Mouse (Mus musculus): ENCODE results near the gene Aimp1. TPM values are rescaled to one million over a fixed set of nuclear protein-coding genes. Genes with fewer than 3 reads are reported as not detected.

The Aimp1 gene
- polyA plus RNA-seq, 1 experiment from 2014 or later: 88.5 TPM

GRCm38 (mm10) chr3:132677494-132677893 is 6.7 kb downstream of the Aimp1 start:
- Histone ChIP-seq H3K36me3 (ENCODE audit: control insufficient read depth, insufficient read depth, low read length) (no peaks in the 10 kb centered on the region), H3K9ac (ENCODE audit: low read depth, low read length) (no peak overlapping the region), H3K4me2 (replicated peaks; ENCODE audit: low read depth, low read length) (no peak overlapping the region), H3K27ac (ENCODE audit: low read depth, low read length) (no peak overlapping the region), H3K27me3 (ENCODE audit: control insufficient read depth, insufficient read depth, low read length) (no peaks in the 10 kb centered on the region), H3K4me3 (ENCODE audit: low read depth, low read length) (no peak overlapping the region), H3K9me3 (ENCODE audit: control insufficient read depth, low read length) (no peaks in the 10 kb centered on the region), H3K4me1 (replicated peaks; ENCODE audit: control insufficient read depth, insufficient read depth, low read length) (no peaks in the 10 kb centered on the region)
- DNase-seq (ENCODE audit: low spot score) (no peak), ATAC-seq (ENCODE audit: low FRiP score) (no peak)
- WGBS: 83% methylated on average over 2 of the region's 2 CpGs

DNA sequence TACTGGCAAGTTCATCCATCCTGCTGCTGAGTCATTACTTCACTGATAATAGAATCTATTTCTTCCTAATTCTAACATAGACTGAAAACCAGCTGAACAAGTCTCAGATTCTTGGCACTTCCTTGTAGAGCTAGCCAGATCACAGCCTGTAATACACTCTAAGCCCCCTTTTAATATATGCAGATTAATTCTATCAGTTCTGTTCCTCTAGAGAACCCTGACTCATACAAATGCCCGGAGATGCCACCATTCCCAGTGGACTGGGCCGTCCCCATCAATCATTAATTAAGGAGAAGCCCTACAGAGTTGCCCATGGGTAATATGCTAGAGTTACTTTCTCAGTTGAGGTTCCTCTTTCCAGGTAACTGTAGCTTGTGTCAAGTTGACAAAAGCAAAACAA is 28.2 kb downstream of the Aimp1 start:
- H3K27ac ChIP-seq (ENCODE audit: low read depth, low read length): no peak overlapping the region
- H3K9ac ChIP-seq (ENCODE audit: low read depth, low read length): no peak overlapping the region
- no peak for DNase-seq (ENCODE audit: low spot score)
- H3K4me3 ChIP-seq (ENCODE audit: low read depth, low read length): no peak overlapping the region
- no peaks in the 10 kb centered on the region for H3K27me3 ChIP-seq (ENCODE audit: control insufficient read depth, insufficient read depth, low read length)
- H3K9me3 ChIP-seq (ENCODE audit: control insufficient read depth, low read length): no peaks in the 10 kb centered on the region
- H3K4me2 ChIP-seq (replicated peaks; ENCODE audit: low read depth, low read length): no peak overlapping the region
- 0 out of 2 replicates have a peak, but pooled peaks have one; percentile 35 for ATAC-seq (ENCODE audit: low FRiP score)
- H3K36me3 ChIP-seq (ENCODE audit: control insufficient read depth, insufficient read depth, low read length): no peaks in the 10 kb centered on the region
- WGBS: 85% methylated on average over 2 of the region's 2 CpGs
- H3K4me1 ChIP-seq (replicated peaks; ENCODE audit: control insufficient read depth, insufficient read depth, low read length): no peaks in the 10 kb centered on the region

- no peak overlapping the region for H3K9ac ChIP-seq (ENCODE audit: low read depth, low read length)
- WGBS: 90% methylated on average over 7 of the region's 7 CpGs
These were observed 30.2 kb downstream of the Aimp1 start for GRCm38 (mm10) chr3:132653959-132654358.

DNA sequence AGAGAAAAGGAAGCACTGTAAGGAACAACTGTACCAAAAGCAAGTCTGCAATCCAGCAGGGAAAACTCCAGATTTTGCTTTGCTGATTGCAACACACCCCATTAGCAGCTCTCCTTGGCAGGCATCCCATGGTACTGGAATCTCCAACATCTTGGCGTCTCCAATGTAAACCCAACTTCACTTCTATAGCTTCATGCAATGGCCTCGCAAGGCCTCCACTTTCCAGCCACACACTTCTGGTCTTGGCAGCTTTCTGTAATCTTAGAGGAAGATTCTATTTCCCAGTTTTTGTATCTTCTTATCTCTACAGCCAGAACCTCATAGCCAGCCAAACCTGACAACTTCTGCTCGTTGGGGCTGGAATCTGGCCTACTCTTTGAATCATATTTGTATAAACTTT is 32.4 kb downstream of the Aimp1 start:
- H3K9me3 ChIP-seq (ENCODE audit: control insufficient read depth, low read length): no peaks in the 10 kb centered on the region
- H3K27ac ChIP-seq (ENCODE audit: low read depth, low read length): no peak overlapping the region
- no peaks in the 10 kb centered on the region for H3K27me3 ChIP-seq (ENCODE audit: control insufficient read depth, insufficient read depth, low read length)
- H3K4me3 ChIP-seq (ENCODE audit: low read depth, low read length): no peak overlapping the region
- 92% methylated on average over 3 of the region's 3 CpGs for WGBS
- H3K4me2 ChIP-seq (replicated peaks; ENCODE audit: low read depth, low read length): no peak overlapping the region
- no peak for ATAC-seq (ENCODE audit: low FRiP score)
- no peak for DNase-seq (ENCODE audit: low spot score)
- no peaks in the 10 kb centered on the region for H3K4me1 ChIP-seq (replicated peaks; ENCODE audit: control insufficient read depth, insufficient read depth, low read length)
- no peak overlapping the region for H3K9ac ChIP-seq (ENCODE audit: low read depth, low read length)
- no peaks in the 10 kb centered on the region for H3K36me3 ChIP-seq (ENCODE audit: control insufficient read depth, insufficient read depth, low read length)

More at GRCm38 (mm10) chr3:132653959-132654358, 30.2 kb downstream of the Aimp1 start:
- Histone ChIP-seq H3K36me3 (ENCODE audit: control insufficient read depth, insufficient read depth, low read length) (no peaks in the 10 kb centered on the region), H3K4me1 (replicated peaks; ENCODE audit: control insufficient read depth, insufficient read depth, low read length) (no peaks in the 10 kb centered on the region), H3K27me3 (ENCODE audit: control insufficient read depth, insufficient read depth, low read length) (no peaks in the 10 kb centered on the region), H3K27ac (ENCODE audit: low read depth, low read length) (no peak overlapping the region), H3K4me3 (ENCODE audit: low read depth, low read length) (no peak overlapping the region), H3K9me3 (ENCODE audit: control insufficient read depth, low read length) (no peaks in the 10 kb centered on the region), H3K4me2 (replicated peaks; ENCODE audit: low read depth, low read length) (no peak overlapping the region)
- ATAC-seq (ENCODE audit: low FRiP score): no peak
- DNase-seq (ENCODE audit: low spot score): no peak

DNA sequence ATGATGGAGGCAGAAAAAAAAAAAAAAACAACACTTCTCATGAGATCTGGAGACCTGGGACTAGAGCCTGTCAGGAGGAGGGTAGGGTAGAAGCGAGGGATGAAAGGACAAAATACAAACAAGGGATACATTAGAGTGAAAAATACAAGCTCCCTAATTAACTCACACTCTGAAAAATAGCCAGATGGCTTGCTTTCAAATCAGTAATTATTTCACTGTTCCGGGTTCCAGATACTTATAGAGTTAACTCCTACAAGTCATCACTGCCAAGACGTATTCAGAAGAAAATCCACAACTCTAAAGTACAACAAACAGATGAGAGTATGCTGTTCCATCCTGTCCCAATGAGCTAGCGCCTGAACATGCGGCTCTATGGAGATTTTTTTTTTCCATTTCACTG is 34.0 kb downstream of the Aimp1 start:
- H3K4me2 ChIP-seq (replicated peaks; ENCODE audit: low read depth, low read length): no peak overlapping the region
- no peaks in the 10 kb centered on the region for H3K9me3 ChIP-seq (ENCODE audit: control insufficient read depth, low read length)
- no peaks in the 10 kb centered on the region for H3K4me1 ChIP-seq (replicated peaks; ENCODE audit: control insufficient read depth, insufficient read depth, low read length)
- 93% methylated on average over 5 of the region's 5 CpGs for WGBS
- H3K4me3 ChIP-seq (ENCODE audit: low read depth, low read length): no peak overlapping the region
- no peaks in the 10 kb centered on the region for H3K36me3 ChIP-seq (ENCODE audit: control insufficient read depth, insufficient read depth, low read length)
- DNase-seq (ENCODE audit: low spot score): no peak
- no peak overlapping the region for H3K27ac ChIP-seq (ENCODE audit: low read depth, low read length)
- H3K9ac ChIP-seq (ENCODE audit: low read depth, low read length): no peak overlapping the region
- ATAC-seq (ENCODE audit: low FRiP score): no peak
- H3K27me3 ChIP-seq (ENCODE audit: control insufficient read depth, insufficient read depth, low read length): no peaks in the 10 kb centered on the region

DNA sequence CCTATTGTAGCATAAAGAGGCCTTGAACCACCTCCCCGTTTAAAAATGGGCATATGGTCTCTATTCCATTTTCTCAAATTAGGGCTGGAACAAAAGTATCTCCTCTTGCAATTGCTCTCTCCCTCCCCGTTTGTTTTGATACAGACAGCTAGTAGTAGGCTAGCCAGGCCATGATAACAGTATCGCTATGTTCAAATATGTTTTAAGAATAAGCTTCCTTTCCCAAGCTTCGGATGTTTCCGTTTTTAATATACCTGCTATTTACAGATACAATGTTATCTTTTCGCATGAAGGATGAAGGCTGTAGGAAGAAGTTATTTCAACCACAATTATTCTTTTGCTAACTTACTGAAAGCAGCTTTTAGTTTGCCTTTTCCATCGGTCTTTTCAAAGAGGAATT is 34.8 kb downstream of the Aimp1 start:
- Histone ChIP-seq H3K27me3 (ENCODE audit: control insufficient read depth, insufficient read depth, low read length) (no peaks in the 10 kb centered on the region), H3K4me3 (ENCODE audit: low read depth, low read length) (no peak overlapping the region), H3K4me1 (replicated peaks; ENCODE audit: control insufficient read depth, insufficient read depth, low read length) (no peaks in the 10 kb centered on the region), H3K9me3 (ENCODE audit: control insufficient read depth, low read length) (no peaks in the 10 kb centered on the region), H3K9ac (ENCODE audit: low read depth, low read length) (no peak overlapping the region), H3K36me3 (ENCODE audit: control insufficient read depth, insufficient read depth, low read length) (no peaks in the 10 kb centered on the region), H3K27ac (ENCODE audit: low read depth, low read length) (no peak overlapping the region), H3K4me2 (replicated peaks; ENCODE audit: low read depth, low read length) (no peak overlapping the region)
- no peak for ATAC-seq (ENCODE audit: low FRiP score)
- 87% methylated on average over 7 of the region's 7 CpGs for WGBS
- no peak for DNase-seq (ENCODE audit: low spot score)

GRCm38 (mm10) chr3:132646814-132647213 is 37.4 kb downstream of the Aimp1 start:
- no peaks in the 10 kb centered on the region for H3K4me1 ChIP-seq (replicated peaks; ENCODE audit: control insufficient read depth, insufficient read depth, low read length)
- no peak overlapping the region for H3K27ac ChIP-seq (ENCODE audit: low read depth, low read length)
- ATAC-seq (ENCODE audit: low FRiP score) (no peak), DNase-seq (ENCODE audit: low spot score) (no peak)
- no peaks in the 10 kb centered on the region for H3K9me3 ChIP-seq (ENCODE audit: control insufficient read depth, low read length)
- no peaks in the 10 kb centered on the region for H3K27me3 ChIP-seq (ENCODE audit: control insufficient read depth, insufficient read depth, low read length)
- no peaks in the 10 kb centered on the region for H3K36me3 ChIP-seq (ENCODE audit: control insufficient read depth, insufficient read depth, low read length)
- WGBS: 53% methylated on average over 1 of the region's 1 CpGs
- no peak overlapping the region for H3K9ac ChIP-seq (ENCODE audit: low read depth, low read length)
- no peak overlapping the region for H3K4me2 ChIP-seq (replicated peaks; ENCODE audit: low read depth, low read length)
- no peak overlapping the region for H3K4me3 ChIP-seq (ENCODE audit: low read depth, low read length)

GRCm38 (mm10) chr3:132644071-132644470 is 40.1 kb downstream of the Aimp1 start:
- H3K9ac ChIP-seq (ENCODE audit: low read depth, low read length): no peak overlapping the region
- no peaks in the 10 kb centered on the region for H3K27me3 ChIP-seq (ENCODE audit: control insufficient read depth, insufficient read depth, low read length)
- no peaks in the 10 kb centered on the region for H3K4me1 ChIP-seq (replicated peaks; ENCODE audit: control insufficient read depth, insufficient read depth, low read length)
- no peak for ATAC-seq (ENCODE audit: low FRiP score)
- no peak overlapping the region for H3K27ac ChIP-seq (ENCODE audit: low read depth, low read length)
- H3K4me3 ChIP-seq (ENCODE audit: low read depth, low read length): no peak overlapping the region
- H3K4me2 ChIP-seq (replicated peaks; ENCODE audit: low read depth, low read length): no peak overlapping the region
- H3K36me3 ChIP-seq (ENCODE audit: control insufficient read depth, insufficient read depth, low read length): no peaks in the 10 kb centered on the region
- WGBS: 86% methylated on average over 4 of the region's 4 CpGs
- DNase-seq (ENCODE audit: low spot score): no peak
- no peaks in the 10 kb centered on the region for H3K9me3 ChIP-seq (ENCODE audit: control insufficient read depth, low read length)

DNA sequence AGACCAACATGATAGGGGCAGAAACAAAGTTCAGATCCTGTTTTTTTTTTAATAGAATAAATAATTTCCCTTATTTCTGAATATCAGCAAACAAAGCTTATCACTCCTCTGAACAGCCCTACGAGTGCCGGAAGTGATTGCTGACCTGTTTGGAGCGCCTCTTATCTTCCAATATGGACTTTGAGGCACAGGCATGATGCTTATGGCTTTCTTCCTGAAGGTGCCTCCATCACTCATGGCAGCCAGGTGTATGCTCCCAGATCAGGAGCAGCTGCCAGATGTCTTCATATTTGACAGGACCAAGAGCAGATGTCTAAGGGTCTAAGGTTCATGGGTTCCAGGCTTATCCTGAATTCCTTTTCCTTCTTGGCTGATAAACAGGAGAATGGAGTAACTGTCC is 47.1 kb downstream of the Aimp1 start:
- no peaks in the 10 kb centered on the region for H3K27me3 ChIP-seq (ENCODE audit: control insufficient read depth, insufficient read depth, low read length)
- no peaks in the 10 kb centered on the region for H3K36me3 ChIP-seq (ENCODE audit: control insufficient read depth, insufficient read depth, low read length)
- ATAC-seq (ENCODE audit: low FRiP score) (no peak), DNase-seq (ENCODE audit: low spot score) (no peak)
- H3K4me2 ChIP-seq (replicated peaks; ENCODE audit: low read depth, low read length): no peak overlapping the region
- H3K27ac ChIP-seq (ENCODE audit: low read depth, low read length): no peak overlapping the region
- H3K9me3 ChIP-seq (ENCODE audit: control insufficient read depth, low read length): no peaks in the 10 kb centered on the region
- 91% methylated on average over 3 of the region's 3 CpGs for WGBS
- H3K4me1 ChIP-seq (replicated peaks; ENCODE audit: control insufficient read depth, insufficient read depth, low read length): no peaks in the 10 kb centered on the region
- no peak overlapping the region for H3K9ac ChIP-seq (ENCODE audit: low read depth, low read length)
- no peak overlapping the region for H3K4me3 ChIP-seq (ENCODE audit: low read depth, low read length)
